Mouse (Mus musculus) intestine, embryonic 15.5 days (tissue): ENCODE results near the gene Ptpn18. TPM values are rescaled to one million over a fixed set of nuclear protein-coding genes. Genes with fewer than 3 reads are reported as not detected.
A peak's percentile ranks its signal among the peaks of the same experiment; 100 is the strongest.

Source experiments
- ATAC-seq: fragments of 200-750 bp; cut with Nextera tagmentation; 2 replicates; pipeline ENCODE4 v1.8.0; 2017; ENCODE audit warnings: moderate TSS enrichment, moderate library complexity
- H3K27ac ChIP-seq: fragments of 300-500 bp; sonication (generic); 2 replicates; pipeline ENCODE4 v1.5.1; 2015; ENCODE audit warnings: mild to moderate bottlenecking, inconsistent platforms
- H3K27me3 ChIP-seq: fragments of 300-500 bp; sonication (generic); replicated peaks from 2 replicates; pipeline ENCODE4 v1.6.1; 2015; ENCODE audit warnings: inconsistent platforms
- H3K36me3 ChIP-seq: fragments of 300-500 bp; sonication (generic); 2 replicates; pipeline ENCODE4 v1.6.1; 2015; ENCODE audit warnings: inconsistent platforms
- H3K4me1 ChIP-seq: fragments of 300-500 bp; sonication (generic); replicated peaks from 2 replicates; pipeline ENCODE4 v1.6.1; 2015; ENCODE audit warnings: inconsistent platforms
- H3K4me2 ChIP-seq: fragments of 300-500 bp; sonication (generic); replicated peaks from 2 replicates; pipeline ENCODE4 v1.6.1; 2015; ENCODE audit warnings: mild to moderate bottlenecking, inconsistent platforms
- H3K4me3 ChIP-seq: fragments of 300-500 bp; sonication (generic); replicated peaks from 2 replicates; pipeline ENCODE4 v1.5.1; 2015; ENCODE audit warnings: inconsistent platforms
- H3K9ac ChIP-seq: fragments of 300-500 bp; sonication (generic); 2 replicates; pipeline ENCODE4 v1.6.1; 2015; ENCODE audit warnings: inconsistent platforms
- H3K9me3 ChIP-seq: fragments of 300-500 bp; sonication (generic); 2 replicates; pipeline ENCODE4 v1.6.1; 2016; ENCODE audit warnings: inconsistent platforms
- WGBS: fragments of 180-500 bp; shearing (Covaris S2); methylation state at CpG from one replicate; pipeline ENCODE4 v1.1.7; 2015; 5-methylcytosine and 5-hydroxymethylcytosine counted together
- polyA plus RNA-seq: library from polyadenylated mRNA; unstranded; fragments of >200 nt; fragmentation: Nextera tagmentation; extraction: Ambion mirVana; gene quantifications from 2 replicates; pipeline ENCODE4 v1.2.1, GENCODE M21; 2015

The Ptpn18 gene
- polyA plus RNA-seq, 1 experiment from 2014 or later, result 22.9 TPM

DNA sequence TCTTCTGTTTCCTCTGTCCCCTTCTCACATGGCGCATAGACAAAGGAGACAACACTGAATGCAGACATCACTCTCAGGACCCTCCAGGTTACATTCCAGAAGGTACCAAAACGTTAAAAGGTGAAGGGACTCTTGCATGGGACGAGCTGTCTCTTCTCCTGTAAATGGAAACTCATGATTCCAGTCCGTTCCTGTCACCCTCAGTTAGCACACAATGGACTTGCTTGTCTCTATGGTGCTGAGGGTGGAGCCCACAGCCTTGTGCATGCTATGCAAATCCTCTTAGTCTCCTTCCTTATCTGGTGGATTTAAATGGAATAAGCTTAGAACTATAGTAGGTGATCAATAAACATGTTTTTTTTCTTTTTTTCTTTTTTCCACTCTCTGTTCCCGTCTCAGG is 10.2 kb downstream of the Ptpn18 start:
- Histone ChIP-seq H3K4me2 (no peak overlapping the region), H3K9ac (no peak overlapping the region), H3K27ac (no peak overlapping the region), H3K4me1 (no peaks in the 10 kb centered on the region), H3K36me3 (no peaks in the 10 kb centered on the region), H3K4me3 (no peak overlapping the region), H3K9me3 (no peaks in the 10 kb centered on the region), H3K27me3 (0 out of 2 replicates have a peak, but pooled peaks cover 6% of the 10 kb centered on the region)
- 74% methylated on average over 5 of the region's 5 CpGs for WGBS
- no peak for ATAC-seq

DNA sequence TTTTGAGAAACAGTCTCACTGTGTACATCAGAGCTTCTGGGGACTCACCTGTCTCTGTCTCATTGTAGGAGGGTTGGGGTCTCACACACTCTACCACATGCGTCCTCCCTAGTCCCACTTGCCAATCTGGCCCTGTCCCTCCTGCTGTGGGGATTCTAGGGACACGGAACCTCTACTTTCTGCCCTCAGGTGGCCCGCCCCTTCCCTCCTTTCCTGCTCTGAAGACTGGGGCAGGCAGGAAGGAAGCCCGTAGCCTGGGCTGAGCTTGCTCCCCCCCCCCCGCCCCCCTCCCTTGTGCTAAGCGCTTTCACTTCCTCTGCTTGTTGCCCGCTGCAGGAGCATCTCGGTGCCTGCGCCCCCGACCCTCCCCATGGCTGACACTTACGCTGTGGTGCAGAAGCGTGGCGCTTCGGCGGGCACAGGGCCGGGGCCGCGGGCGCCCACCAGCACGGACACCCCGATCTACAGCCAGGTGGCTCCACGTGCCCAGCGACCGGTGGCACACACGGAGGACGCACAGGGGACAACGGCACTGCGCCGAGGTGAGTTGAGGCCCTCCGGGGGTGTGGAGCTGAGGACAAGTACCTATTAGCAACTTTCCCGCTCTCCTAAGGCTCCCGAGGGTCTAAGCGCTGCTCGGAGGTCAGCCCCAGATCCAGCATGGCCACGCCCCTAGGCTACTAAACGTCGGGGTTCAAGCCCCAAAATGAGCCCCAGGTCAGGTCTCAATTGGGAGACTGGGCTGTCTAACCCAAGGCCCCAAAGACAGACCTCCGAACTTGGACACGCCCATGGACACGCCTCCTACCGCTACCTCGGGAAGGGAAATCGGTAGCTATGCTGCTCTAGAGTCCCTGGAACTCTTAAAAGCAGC is 13.1 kb downstream of the Ptpn18 start:
- Histone ChIP-seq H3K9me3 (no peaks in the 10 kb centered on the region), H3K36me3 (no peaks in the 10 kb centered on the region), H3K27me3 (0 out of 2 replicates have a peak, but pooled peaks cover 6% of the 10 kb centered on the region), H3K4me1 (no peaks in the 10 kb centered on the region), H3K27ac (no peak overlapping the region), H3K9ac (peak overlapping the region; percentile 57), H3K4me2 (peak overlapping the region; percentile 99), H3K4me3 (peak overlapping the region; percentile 57)
- peak; percentile 77 for ATAC-seq
- under 1% methylated on average over 41 of the region's 43 CpGs for WGBS

DNA sequence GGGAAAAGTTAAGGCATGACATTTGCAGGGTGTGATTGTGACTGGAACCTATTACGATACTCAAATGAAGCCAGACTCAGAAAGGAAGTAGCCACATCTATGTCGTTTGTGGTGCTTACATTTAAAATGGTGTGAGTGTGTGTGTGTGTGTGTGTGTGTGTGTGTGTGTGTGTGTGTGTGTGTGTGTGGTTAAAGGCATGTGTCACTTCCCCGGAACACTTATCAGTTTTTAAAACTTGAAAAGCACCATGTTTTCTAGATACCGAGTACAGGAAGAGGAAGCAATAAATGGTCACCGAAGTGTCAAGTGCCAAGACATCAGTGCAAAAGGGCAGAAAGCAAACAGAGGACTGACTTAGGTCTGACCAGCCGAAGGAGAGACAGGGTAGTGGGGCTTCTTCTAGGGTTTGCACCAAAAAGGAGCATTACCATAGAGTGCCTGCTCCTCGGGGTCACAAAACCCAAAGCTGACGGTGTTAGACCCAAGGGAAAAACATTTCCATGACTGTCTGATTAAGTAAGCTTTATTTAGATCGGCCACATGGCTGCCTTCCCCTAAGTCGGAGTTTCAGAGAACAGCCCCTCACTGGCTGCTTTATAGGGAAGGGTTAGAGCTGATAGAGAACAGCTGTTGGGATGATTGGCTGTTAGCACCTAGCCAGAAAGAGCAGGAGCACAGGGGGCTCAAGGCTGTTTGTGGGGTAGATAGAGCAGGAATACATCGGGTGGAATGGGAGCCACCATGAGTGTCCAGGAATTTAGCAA is 19.5 kb downstream of the Ptpn18 start:
- 42% methylated on average over 11 of the region's 11 CpGs for WGBS
- ATAC-seq, result no peak
- Histone ChIP-seq H3K36me3 (no peaks in the 10 kb centered on the region), H3K4me1 (no peaks in the 10 kb centered on the region), H3K9ac (no peak overlapping the region), H3K9me3 (no peaks in the 10 kb centered on the region), H3K4me3 (no peak overlapping the region), H3K27ac (no peak overlapping the region), H3K4me2 (no peak overlapping the region), H3K27me3 (no peaks in the 10 kb centered on the region)

DNA sequence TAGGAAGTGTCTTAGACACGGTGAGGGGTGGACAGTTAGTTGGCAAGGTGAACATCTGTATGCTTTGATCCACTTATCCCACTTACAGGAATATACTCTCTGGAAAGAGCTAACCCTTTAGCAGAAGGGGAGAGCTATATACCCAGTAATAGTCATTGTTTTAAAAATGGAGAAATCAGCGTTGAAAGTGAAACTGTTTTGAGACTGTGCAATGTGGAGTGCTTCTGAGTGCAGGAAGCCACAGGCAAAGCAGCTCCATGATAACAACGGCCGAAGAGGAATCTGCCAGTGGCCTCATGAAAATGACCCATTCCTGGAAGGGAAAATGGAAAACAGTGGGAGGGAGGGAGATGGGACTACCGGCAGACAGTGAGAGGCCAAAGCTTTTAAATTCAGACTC is 21.2 kb downstream of the Ptpn18 start:
- Histone ChIP-seq H3K27me3 (0 out of 2 replicates have a peak, but pooled peaks cover 5% of the 10 kb centered on the region), H3K36me3 (no peaks in the 10 kb centered on the region), H3K9ac (no peak overlapping the region), H3K9me3 (no peaks in the 10 kb centered on the region), H3K4me3 (no peak overlapping the region), H3K4me2 (no peak overlapping the region), H3K4me1 (peaks cover 4% of the 10 kb centered on the region), H3K27ac (no peak overlapping the region)
- ATAC-seq, result no peak
- 66% methylated on average over 5 of the region's 5 CpGs for WGBS

DNA sequence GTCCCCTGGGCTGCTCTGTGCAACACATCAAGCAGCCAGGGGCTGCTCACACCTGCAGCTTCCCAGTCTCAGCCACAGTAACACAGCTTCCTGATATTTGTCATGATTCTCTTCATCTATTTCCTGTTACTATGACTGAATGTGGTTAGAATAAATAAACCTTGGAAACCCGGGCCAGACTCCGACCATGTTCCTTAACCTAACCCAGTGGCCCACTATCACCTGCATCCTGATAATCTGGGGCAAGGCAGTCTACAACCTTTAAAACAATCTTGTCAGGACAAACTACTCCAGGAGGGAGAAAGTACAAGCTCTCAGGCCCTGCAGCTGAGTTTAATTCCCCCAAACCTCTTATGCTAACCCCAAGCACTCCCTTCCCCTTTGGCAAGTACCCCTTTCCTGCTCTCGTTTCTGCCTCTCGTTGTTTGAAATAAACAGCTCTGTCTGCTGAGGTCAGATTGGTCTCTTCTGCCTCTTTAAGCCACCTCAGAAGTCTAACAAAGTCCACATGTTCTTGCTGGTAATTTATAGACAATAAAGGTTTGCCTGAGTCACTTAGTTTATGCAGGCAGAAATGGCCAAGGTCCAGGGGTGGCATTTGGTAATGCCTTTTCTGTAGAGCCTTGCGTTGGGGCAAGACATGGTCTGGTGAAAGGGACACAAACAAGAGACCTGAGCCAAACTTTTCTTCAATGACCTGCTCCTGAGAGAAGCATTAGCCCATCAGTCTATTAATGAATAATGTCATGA is 22.5 kb downstream of the Ptpn18 start:
- peaks cover 4% of the 10 kb centered on the region for H3K4me1 ChIP-seq
- 0 out of 2 replicates have a peak, but pooled peaks cover 5% of the 10 kb centered on the region for H3K27me3 ChIP-seq
- WGBS, result 37% methylated on average over 5 of the region's 5 CpGs
- H3K36me3 ChIP-seq, result no peaks in the 10 kb centered on the region
- no peak overlapping the region for H3K4me3 ChIP-seq
- ATAC-seq, result peak; percentile 37; the same call in 1 of the 2 replicates
- H3K4me2 ChIP-seq, result no peak overlapping the region
- H3K9me3 ChIP-seq, result no peaks in the 10 kb centered on the region
- no peak overlapping the region for H3K9ac ChIP-seq
- no peak overlapping the region for H3K27ac ChIP-seq

DNA sequence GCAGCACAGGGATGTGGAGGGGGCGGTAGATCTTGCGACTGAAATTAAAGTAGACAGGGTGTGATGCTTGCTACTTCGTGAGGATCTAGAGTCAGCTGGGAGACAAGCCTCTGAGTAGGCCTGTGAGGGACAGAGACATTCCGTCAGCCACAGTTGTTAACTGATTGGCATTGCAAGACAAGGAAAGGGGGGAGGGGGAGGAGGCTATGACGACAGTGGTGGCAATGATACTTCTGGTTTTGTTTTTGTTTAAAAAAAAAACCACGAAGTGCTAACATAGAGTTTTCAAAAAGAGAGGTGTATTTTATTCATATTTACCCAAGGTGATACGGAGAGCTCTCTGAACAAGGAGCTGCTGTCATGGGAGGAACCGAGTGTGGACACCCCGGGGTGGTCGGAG is 24.9 kb downstream of the Ptpn18 start:
- H3K27ac ChIP-seq, result no peak overlapping the region
- no peak overlapping the region for H3K4me2 ChIP-seq
- no peak overlapping the region for H3K9ac ChIP-seq
- WGBS, result 73% methylated on average over 10 of the region's 10 CpGs
- ATAC-seq, result no peak
- H3K27me3 ChIP-seq, result 0 out of 2 replicates have a peak, but pooled peaks cover 5% of the 10 kb centered on the region
- H3K36me3 ChIP-seq, result no peaks in the 10 kb centered on the region
- peaks cover 4% of the 10 kb centered on the region for H3K4me1 ChIP-seq
- H3K9me3 ChIP-seq, result no peaks in the 10 kb centered on the region
- H3K4me3 ChIP-seq, result no peak overlapping the region

DNA sequence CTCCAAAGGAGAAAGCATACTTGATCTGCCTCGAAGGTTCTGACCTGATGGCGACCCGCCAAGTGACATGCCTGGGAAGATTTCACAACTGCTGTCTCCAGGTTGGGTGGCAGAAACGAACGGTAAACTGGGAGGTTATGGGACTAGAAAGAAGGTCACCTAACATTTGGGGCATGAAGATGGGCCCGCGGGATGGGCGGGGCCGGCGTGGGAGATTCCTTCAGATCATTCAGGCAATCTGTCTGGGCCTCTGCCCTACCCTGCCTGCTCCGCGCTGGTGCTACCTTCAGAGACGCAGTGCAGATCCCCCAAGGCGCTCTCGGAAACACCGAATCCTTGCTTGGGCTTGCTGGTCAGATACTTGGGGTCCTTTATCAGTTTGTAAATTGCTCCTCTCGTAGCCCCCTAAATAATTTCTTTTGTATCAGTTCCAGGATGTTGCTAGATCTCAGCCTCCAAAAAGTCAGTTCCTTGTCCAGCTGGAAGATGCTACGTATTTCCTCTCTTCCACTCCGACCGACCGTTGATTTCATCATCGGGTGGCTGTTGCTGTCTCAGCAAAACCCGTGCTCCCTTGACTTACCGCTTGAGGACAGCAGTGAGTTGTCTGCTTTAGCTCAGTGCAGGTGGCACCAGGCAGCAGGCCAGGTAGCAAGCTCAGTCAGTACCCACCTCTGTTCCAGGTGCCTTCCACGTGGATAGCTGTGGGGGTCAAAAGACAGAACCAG is 26.1 kb downstream of the Ptpn18 start:
- peaks cover 4% of the 10 kb centered on the region for H3K4me1 ChIP-seq
- H3K9me3 ChIP-seq, result no peaks in the 10 kb centered on the region
- WGBS, result 8% methylated on average over 25 of the region's 25 CpGs
- peak overlapping the region; percentile 54 for H3K4me2 ChIP-seq
- peak; percentile 63 for ATAC-seq
- H3K4me3 ChIP-seq, result 0 out of 2 replicates have a peak overlapping the region, but pooled peaks have one; percentile 10
- H3K36me3 ChIP-seq, result no peaks in the 10 kb centered on the region
- no peak overlapping the region for H3K9ac ChIP-seq
- no peak overlapping the region for H3K27ac ChIP-seq
- H3K27me3 ChIP-seq, result 0 out of 2 replicates have a peak, but pooled peaks cover 5% of the 10 kb centered on the region

DNA sequence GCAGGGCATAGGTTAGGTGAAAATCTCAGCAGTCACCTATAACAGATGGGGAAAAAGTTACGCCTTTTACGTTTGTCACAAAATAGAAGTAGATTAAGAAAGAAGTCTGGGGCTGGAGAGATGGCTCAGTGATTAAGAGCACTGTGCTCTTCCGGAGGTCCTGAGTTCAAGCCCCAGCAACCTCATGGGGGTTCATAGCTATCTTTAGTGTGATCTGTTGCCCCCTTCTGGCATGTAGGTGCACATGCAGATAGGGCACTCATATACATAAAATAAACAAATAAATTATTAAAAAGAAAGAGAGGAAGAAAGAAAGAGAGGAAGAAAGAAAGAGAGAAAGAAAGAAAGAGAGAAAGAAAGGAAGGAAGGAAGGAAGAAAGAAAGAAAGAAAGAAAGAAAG is 27.8 kb downstream of the Ptpn18 start:
- Histone ChIP-seq H3K36me3 (no peaks in the 10 kb centered on the region), H3K9ac (no peak overlapping the region), H3K4me2 (no peak overlapping the region), H3K4me3 (no peak overlapping the region), H3K27me3 (0 out of 2 replicates have a peak, but pooled peaks cover 5% of the 10 kb centered on the region), H3K9me3 (no peaks in the 10 kb centered on the region), H3K27ac (no peak overlapping the region), H3K4me1 (peaks cover 4% of the 10 kb centered on the region)
- ATAC-seq, result no peak
- 91% methylated on average over 3 of the region's 3 CpGs for WGBS

DNA sequence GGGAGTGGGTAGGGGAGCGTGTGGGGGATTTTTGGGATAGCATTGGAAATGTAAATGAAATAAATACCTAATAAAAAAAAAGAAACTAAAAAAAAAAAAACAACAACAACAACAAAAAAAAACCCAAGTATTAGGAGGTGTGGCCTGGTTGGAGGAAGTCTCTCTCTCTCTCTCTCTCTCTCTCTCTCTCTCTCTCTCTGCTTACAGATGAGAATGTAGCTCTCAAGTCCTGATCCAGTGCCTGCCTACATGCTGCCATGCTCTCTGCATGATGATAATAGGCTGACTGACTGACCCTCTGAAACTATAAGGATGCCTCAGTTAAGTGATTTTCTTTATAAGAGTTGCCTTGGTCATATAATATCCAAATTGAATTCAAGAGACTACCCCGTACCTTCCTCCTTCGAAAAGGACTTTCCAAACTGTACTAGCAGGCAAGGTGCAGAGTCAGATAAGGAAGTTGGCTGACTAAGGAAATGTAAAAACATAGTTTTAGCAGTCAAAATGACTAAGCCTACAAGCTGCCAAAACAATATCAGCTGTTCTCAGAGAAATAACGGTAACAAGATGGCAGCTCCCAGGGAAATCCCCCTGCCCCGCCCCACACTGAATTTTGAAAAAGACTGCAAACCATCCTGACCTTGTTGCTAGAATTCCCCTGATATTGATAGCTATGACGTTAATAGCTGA is 30.4 kb downstream of the Ptpn18 start:
- no peak for ATAC-seq
- peaks cover 4% of the 10 kb centered on the region for H3K4me1 ChIP-seq
- H3K4me2 ChIP-seq, result no peak overlapping the region
- no peak overlapping the region for H3K4me3 ChIP-seq
- H3K9me3 ChIP-seq, result no peaks in the 10 kb centered on the region
- H3K9ac ChIP-seq, result no peak overlapping the region
- no peak overlapping the region for H3K27ac ChIP-seq
- 0 out of 2 replicates have a peak, but pooled peaks cover 5% of the 10 kb centered on the region for H3K27me3 ChIP-seq
- 92% methylated on average over 6 of the region's 6 CpGs for WGBS
- H3K36me3 ChIP-seq, result no peaks in the 10 kb centered on the region

DNA sequence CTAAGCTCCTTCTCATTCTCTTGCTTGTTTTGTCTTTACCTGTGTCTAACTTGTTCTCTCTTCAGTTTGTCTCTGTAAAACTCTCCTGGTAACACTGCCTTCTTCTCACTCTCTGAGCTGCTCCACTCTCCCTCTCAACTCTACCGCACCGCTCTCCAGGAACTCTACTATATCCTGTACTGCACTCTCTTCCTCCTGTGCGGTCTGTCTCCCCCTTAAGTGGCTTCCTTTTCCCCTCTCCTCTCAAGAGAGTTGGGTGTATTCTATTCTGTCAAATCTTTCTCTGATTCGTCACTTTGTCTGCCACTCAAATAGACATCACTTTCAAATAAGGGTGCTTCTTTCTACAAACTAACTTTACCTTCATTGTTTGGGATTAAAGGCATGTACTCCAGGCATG is 31.9 kb downstream of the Ptpn18 start:
- WGBS, result 81% methylated on average over 4 of the region's 4 CpGs
- Histone ChIP-seq H3K27me3 (no peaks in the 10 kb centered on the region), H3K4me2 (no peak overlapping the region), H3K4me1 (no peaks in the 10 kb centered on the region), H3K27ac (no peak overlapping the region), H3K9ac (no peak overlapping the region), H3K4me3 (no peak overlapping the region), H3K36me3 (no peaks in the 10 kb centered on the region), H3K9me3 (no peaks in the 10 kb centered on the region)
- ATAC-seq, result no peak

DNA sequence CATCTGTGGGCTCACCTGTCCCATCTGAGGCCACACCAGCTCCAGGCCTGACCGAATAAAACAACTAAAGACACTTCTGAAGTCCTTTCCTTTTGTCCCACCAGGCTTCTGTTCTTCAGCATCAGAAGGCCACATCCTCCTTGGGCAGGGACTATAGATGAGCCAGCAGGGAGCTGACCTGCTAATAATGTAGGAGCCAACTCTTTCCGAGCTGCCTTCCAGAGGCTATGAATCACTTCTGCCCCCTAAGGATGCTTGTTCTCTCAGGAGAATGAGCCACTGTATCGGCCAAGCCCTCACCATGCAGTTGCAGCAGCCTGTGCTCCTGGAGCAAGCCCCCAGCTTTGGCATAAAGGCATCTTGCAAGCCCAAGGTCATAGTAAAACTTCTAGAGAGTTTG is 43.4 kb downstream of the Ptpn18 start:
- H3K4me2 ChIP-seq, result no peak overlapping the region
- 62% methylated on average over 3 of the region's 3 CpGs for WGBS
- H3K36me3 ChIP-seq, result no peaks in the 10 kb centered on the region
- H3K9ac ChIP-seq, result no peak overlapping the region
- H3K27me3 ChIP-seq, result no peaks in the 10 kb centered on the region
- ATAC-seq, result no peak
- H3K9me3 ChIP-seq, result no peaks in the 10 kb centered on the region
- no peak overlapping the region for H3K4me3 ChIP-seq
- no peaks in the 10 kb centered on the region for H3K4me1 ChIP-seq
- H3K27ac ChIP-seq, result no peak overlapping the region
